Mouse (Mus musculus) embryonic facial prominence, embryonic 14.5 days (tissue): ENCODE measurements around the gene Zer1. TPM values are rescaled to one million over a fixed set of nuclear protein-coding genes. Genes with fewer than 3 reads are reported as not detected.
"Not testable (repeated sequence)": the region's sequence is repeated elsewhere in the genome, so short reads cannot be mapped to it uniquely, and the experiment has no call there.

Experiments
- ATAC-seq: fragments of 200-750 bp; cut with Nextera tagmentation; 2 replicates; pipeline ENCODE4 v1.8.0; 2017; ENCODE audit warnings: low read depth, moderate number of reproducible peaks, moderate TSS enrichment
- DNase-seq: peaks from one replicate; pipeline ENCODE4 v3.0.0-alpha.2; 2015; ENCODE audit warnings: low spot score
- H3K27ac ChIP-seq: fragments of 300-500 bp; sonication (generic); replicated peaks from 2 replicates; pipeline ENCODE4 v1.5.1; 2014; ENCODE audit warnings: low read depth, mild to moderate bottlenecking, low read length, moderate library complexity
- H3K27me3 ChIP-seq: fragments of 300-500 bp; sonication (generic); replicated peaks from 2 replicates; pipeline ENCODE4 v1.6.1; 2014; ENCODE audit warnings: low read length; ENCODE audit not compliant: control insufficient read depth, insufficient read depth
- H3K36me3 ChIP-seq: fragments of 300-500 bp; sonication (generic); 2 replicates; pipeline ENCODE4 v1.6.1; 2014; ENCODE audit warnings: low read length, mixed read lengths; ENCODE audit not compliant: control insufficient read depth, insufficient read depth
- H3K4me1 ChIP-seq: fragments of 300-500 bp; sonication (generic); 2 replicates; pipeline ENCODE4 v1.6.1; 2014; ENCODE audit warnings: antibody characterized with exemption, low read length; ENCODE audit not compliant: control insufficient read depth, insufficient read depth
- H3K4me2 ChIP-seq: fragments of 300-500 bp; sonication (generic); 2 replicates; pipeline ENCODE4 v1.6.1; 2014; ENCODE audit warnings: low read depth, mild to moderate bottlenecking, low read length, moderate library complexity, mixed read lengths
- H3K4me3 ChIP-seq: fragments of 300-500 bp; sonication (generic); 2 replicates; pipeline ENCODE4 v1.5.1; 2014; ENCODE audit warnings: low read depth, mild to moderate bottlenecking, low read length
- H3K9ac ChIP-seq: fragments of 300-500 bp; sonication (generic); 2 replicates; pipeline ENCODE4 v1.6.1; 2014; ENCODE audit warnings: low read depth, mild to moderate bottlenecking, low read length, moderate library complexity, mixed read lengths
- H3K9me3 ChIP-seq: fragments of 300-500 bp; sonication (generic); 2 replicates; pipeline ENCODE4 v1.6.1; 2016; ENCODE audit warnings: low read length; ENCODE audit not compliant: control insufficient read depth
- WGBS: fragments of 180-500 bp; shearing (Covaris S2); extraction: QIAGEN DNeasy Blood & Tissue Kit; methylation state at CpG from one replicate; pipeline ENCODE4 v1.1.7; 2014; 5-methylcytosine and 5-hydroxymethylcytosine counted together
- polyA plus RNA-seq: library from polyadenylated mRNA; unstranded; fragments of >200 nt; fragmentation: Nextera tagmentation; extraction: Ambion mirVana; gene quantifications from 2 replicates; pipeline ENCODE4 v1.2.1, GENCODE M21; 2014

Gene Zer1
- polyA plus RNA-seq, 1 experiment from 2014 or later, result 7.9 TPM

- Histone ChIP-seq H3K4me1 (no peaks in the 10 kb centered on the region), H3K4me3 (no peak within 1 kb of the TSS), H3K9ac (no peak within 1 kb of the TSS), H3K9me3 (no peaks in the 10 kb centered on the region), H3K27me3 (no peaks in the 10 kb centered on the region), H3K36me3 (no peaks in the 10 kb centered on the region), H3K27ac (no peak within 1 kb of the TSS), H3K4me2 (no peak within 1 kb of the TSS)
- DNase-seq (peak; percentile 36), ATAC-seq (no peak)
- 44% methylated on average over 12 of the region's 12 CpGs for WGBS
Observed at GRCm38 (mm10) chr2:30057223-30057904, 67.0 kb downstream of the Zer1 start, which contains the start of gene Set. TSS of gene Set (plus strand) at chr2:30057378.

DNA sequence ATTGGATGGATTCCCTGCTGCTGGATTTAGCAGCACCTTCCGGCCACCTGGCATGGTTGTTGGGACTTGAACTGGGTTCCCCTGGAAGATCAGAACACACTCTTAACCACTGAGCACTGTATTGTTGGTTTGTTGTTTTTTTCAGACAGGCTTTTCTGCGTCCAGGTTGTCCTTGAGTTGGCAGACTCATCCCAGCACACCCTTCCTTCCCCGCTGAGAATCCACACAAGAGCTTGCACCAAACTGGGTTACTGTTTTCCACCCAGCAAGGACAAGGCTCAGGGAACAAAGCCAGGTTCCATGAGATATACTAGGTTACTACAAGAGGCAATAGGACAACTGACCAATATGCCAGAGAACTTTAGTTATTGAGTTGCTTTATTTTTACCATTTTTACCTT is 67.6 kb downstream of the Zer1 start:
- 79% methylated on average over 3 of the region's 3 CpGs for WGBS
- H3K27ac ChIP-seq, result no peak overlapping the region
- H3K4me1 ChIP-seq, result no peaks in the 10 kb centered on the region
- H3K27me3 ChIP-seq, result no peaks in the 10 kb centered on the region
- ATAC-seq (no peak), DNase-seq (no peak)
- no peak overlapping the region for H3K9ac ChIP-seq
- no peaks in the 10 kb centered on the region for H3K36me3 ChIP-seq
- H3K4me2 ChIP-seq, result no peak overlapping the region
- H3K9me3 ChIP-seq, result no peaks in the 10 kb centered on the region
- no peak overlapping the region for H3K4me3 ChIP-seq

- not testable (repeated sequence) for H3K4me1 ChIP-seq, DNase-seq, H3K4me3 ChIP-seq, H3K4me2 ChIP-seq, H3K9ac ChIP-seq, H3K27ac ChIP-seq, H3K9me3 ChIP-seq, H3K27me3 ChIP-seq, H3K36me3 ChIP-seq, ATAC-seq
- 91% methylated on average over 3 of the region's 3 CpGs for WGBS
Observed at GRCm38 (mm10) chr2:30055310-30055709, 69.1 kb downstream of the Zer1 start.

DNA sequence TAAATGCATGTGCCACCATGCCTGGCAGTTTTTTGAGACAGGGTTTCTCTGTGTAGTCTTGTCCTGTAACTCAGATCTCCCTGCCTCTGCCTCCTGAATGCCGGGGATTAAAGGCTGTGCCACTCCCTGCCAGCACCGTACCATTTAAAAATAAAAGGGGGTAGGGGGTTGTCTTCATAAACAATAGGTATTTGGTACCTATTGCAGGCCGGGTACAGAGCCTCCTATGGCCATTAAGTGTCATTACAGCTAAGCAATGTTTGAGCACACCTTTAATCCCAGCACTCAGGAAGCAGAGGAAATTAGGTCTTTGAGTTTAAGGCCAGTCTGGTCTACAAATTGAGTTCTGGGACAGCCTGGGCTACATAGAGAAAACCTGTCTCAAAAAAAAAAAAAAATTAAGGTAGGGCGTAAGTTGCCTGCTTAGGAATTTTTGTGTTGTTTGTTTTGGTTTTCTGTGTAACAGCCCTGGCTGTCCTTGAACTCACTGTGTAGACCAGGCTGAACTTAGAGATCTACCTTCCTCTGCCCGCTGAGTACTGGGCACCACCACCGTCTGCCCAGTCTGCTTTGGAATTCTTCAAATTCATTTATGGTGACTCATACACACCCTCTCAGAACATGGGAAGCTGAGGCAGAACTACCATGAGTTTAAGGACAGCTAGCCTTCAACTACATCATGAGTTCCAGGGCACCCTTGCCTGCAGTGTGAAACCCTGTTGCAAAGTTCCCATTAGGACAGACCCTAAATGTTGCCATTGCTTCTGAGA is 72.2 kb downstream of the Zer1 start:
- Histone ChIP-seq H3K27me3 (no peaks in the 10 kb centered on the region), H3K36me3 (no peaks in the 10 kb centered on the region), H3K9me3 (no peaks in the 10 kb centered on the region), H3K9ac (no peak overlapping the region), H3K4me3 (no peak overlapping the region), H3K27ac (no peak overlapping the region), H3K4me1 (peaks cover 9% of the 10 kb centered on the region; the same call in 1 of the 2 replicates), H3K4me2 (no peak overlapping the region)
- ATAC-seq, result no peak
- DNase-seq, result no peak
- WGBS, result 44% methylated on average over 6 of the region's 6 CpGs

GRCm38 (mm10) chr2:30049831-30050230 is 74.6 kb downstream of the Zer1 start:
- ATAC-seq, result no peak
- 81% methylated on average over 3 of the region's 3 CpGs for WGBS
- Histone ChIP-seq H3K9me3 (no peaks in the 10 kb centered on the region), H3K9ac (no peak overlapping the region), H3K4me2 (no peak overlapping the region), H3K4me3 (no peak overlapping the region), H3K27me3 (no peaks in the 10 kb centered on the region), H3K27ac (no peak overlapping the region), H3K36me3 (peaks cover 6% of the 10 kb centered on the region; the same call in 1 of the 2 replicates), H3K4me1 (peaks cover 9% of the 10 kb centered on the region; the same call in 1 of the 2 replicates)
- no peak for DNase-seq

- DNase-seq, result peak; percentile 97
- Histone ChIP-seq H3K27me3 (no peaks in the 10 kb centered on the region), H3K4me1 (peaks cover 9% of the 10 kb centered on the region; the same call in 1 of the 2 replicates), H3K27ac (peak within 1 kb of the TSS; percentile 94), H3K36me3 (peaks cover 6% of the 10 kb centered on the region; the same call in 1 of the 2 replicates), H3K9ac (peak within 1 kb of the TSS; percentile 75), H3K4me2 (peak within 1 kb of the TSS; percentile 69), H3K9me3 (no peaks in the 10 kb centered on the region), H3K4me3 (peak within 1 kb of the TSS; percentile 69)
- 1% methylated on average over 42 of the region's 54 CpGs for WGBS
- ATAC-seq, result peak; percentile 96
Observed at GRCm38 (mm10) chr2:30048699-30049388, 75.5 kb downstream of the Zer1 start, which contains the start of gene Wdr34. TSS of gene Wdr34 (minus strand) at chr2:30048881.

GRCm38 (mm10) chr2:30048101-30048501 is 76.3 kb downstream of the Zer1 start:
- Histone ChIP-seq H3K27me3 (no peaks in the 10 kb centered on the region), H3K27ac (peak overlapping the region; percentile 94; the same call in 1 of the 2 replicates), H3K4me3 (peak overlapping the region; percentile 69), H3K4me2 (peak overlapping the region; percentile 69), H3K9ac (peak overlapping the region; percentile 75), H3K36me3 (peaks cover 6% of the 10 kb centered on the region; the same call in 1 of the 2 replicates), H3K4me1 (peaks cover 9% of the 10 kb centered on the region; the same call in 1 of the 2 replicates), H3K9me3 (no peaks in the 10 kb centered on the region)
- no peak for ATAC-seq
- 61% methylated on average over 11 of the region's 11 CpGs for WGBS
- DNase-seq, result no peak
